Mouse (Mus musculus): ENCODE data around the gene Srrm3. TPM values are rescaled to one million over a fixed set of nuclear protein-coding genes. Genes with fewer than 3 reads are reported as not detected.

Gene Srrm3
- polyA plus RNA-seq, 2 experiments = 0.01 TPM; not detected in 1

- DNase-seq (ENCODE audit: low read depth in 3 of 3, low spot score in 3 of 3) = no peak
- Histone ChIP-seq H3K4me1 (replicated peaks; ENCODE audit: control insufficient read depth in 2 of 2, insufficient read depth in 2 of 2, low read length in 1 of 2) (no peaks in the 10 kb centered on the region), H3K27ac (no peak overlapping the region), H3K27me3 (ENCODE audit: control insufficient read depth, insufficient read depth, low read length) (no peaks in the 10 kb centered on the region), H3K4me2 (ENCODE audit: low read depth) (no peak overlapping the region), H3K9ac (replicated peaks) (no peak overlapping the region), H3K9me3 (ENCODE audit: control insufficient read depth, low read length) (no peaks in the 10 kb centered on the region), H3K36me3 (replicated peaks; ENCODE audit: control insufficient read depth, insufficient read depth, low read depth) (no peaks in the 10 kb centered on the region), H3K4me3 (ENCODE audit: insufficient read depth in 1 of 2, low read depth in 2 of 2, low read length in 2 of 2) (no peak overlapping the region)
- no peak for ATAC-seq (ENCODE audit: insufficient read depth)
- TF ChIP-seq CTCF (IDR thresholded peaks at IDR 0.05; ENCODE audit: low read depth) (no peak), EP300 (IDR thresholded peaks at IDR 0.05; ENCODE audit: low read depth) (no peak)
- WGBS (ENCODE audit: insufficient replicate concordance) = 42% methylated on average over 5 of the region's 5 CpGs
Measured at GRCm38 (mm10) chr5:135812991-135813390, 6.3 kb downstream of the Srrm3 start.

DNA sequence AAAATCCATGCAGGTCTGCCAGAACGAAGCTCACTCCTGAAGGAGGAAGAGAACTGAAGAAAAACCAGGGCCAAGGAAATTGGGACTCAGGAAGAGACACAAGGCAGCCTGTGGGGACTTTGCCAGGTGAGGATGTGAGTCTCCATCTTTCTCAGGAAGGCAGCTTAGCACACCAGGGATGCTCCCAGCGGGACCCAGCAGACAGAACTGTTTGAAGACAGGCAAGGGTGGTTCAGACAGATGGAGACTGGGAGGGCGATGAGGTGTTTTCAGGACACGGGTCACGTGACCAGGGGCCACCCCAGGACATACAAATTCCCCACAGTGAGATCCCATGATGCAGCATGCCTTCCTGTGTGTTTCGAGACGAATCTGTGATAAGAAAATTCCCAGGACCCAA lies 11.8 kb downstream of the Srrm3 start:
- ATAC-seq (ENCODE audit: insufficient read depth) (no peak), DNase-seq (ENCODE audit: low read depth in 3 of 3, low spot score in 3 of 3) (no peak)
- WGBS (ENCODE audit: insufficient replicate concordance) = 28% methylated on average over 7 of the region's 7 CpGs
- Histone ChIP-seq H3K4me3 (ENCODE audit: insufficient read depth in 1 of 2, low read depth in 2 of 2, low read length in 2 of 2) (no peak overlapping the region), H3K4me1 (replicated peaks; ENCODE audit: control insufficient read depth in 2 of 2, insufficient read depth in 2 of 2, low read length in 1 of 2) (no peaks in the 10 kb centered on the region), H3K36me3 (replicated peaks; ENCODE audit: control insufficient read depth, insufficient read depth, low read depth) (no peaks in the 10 kb centered on the region), H3K27ac (no peak overlapping the region), H3K27me3 (ENCODE audit: control insufficient read depth, insufficient read depth, low read length) (no peaks in the 10 kb centered on the region), H3K4me2 (ENCODE audit: low read depth) (no peak overlapping the region), H3K9ac (replicated peaks) (no peak overlapping the region), H3K9me3 (ENCODE audit: control insufficient read depth, low read length) (no peaks in the 10 kb centered on the region)
- TF ChIP-seq EP300 (IDR thresholded peaks at IDR 0.05; ENCODE audit: low read depth) (no peak), CTCF (IDR thresholded peaks at IDR 0.05; ENCODE audit: low read depth) (no peak)

- Histone ChIP-seq H3K27ac (no peak overlapping the region), H3K4me1 (replicated peaks; ENCODE audit: control insufficient read depth in 2 of 2, insufficient read depth in 2 of 2, low read length in 1 of 2) (no peaks in the 10 kb centered on the region), H3K4me3 (ENCODE audit: insufficient read depth in 1 of 2, low read depth in 2 of 2, low read length in 2 of 2) (no peak overlapping the region), H3K9ac (replicated peaks) (no peak overlapping the region), H3K4me2 (ENCODE audit: low read depth) (no peak overlapping the region), H3K36me3 (replicated peaks; ENCODE audit: control insufficient read depth, insufficient read depth, low read depth) (no peaks in the 10 kb centered on the region), H3K27me3 (ENCODE audit: control insufficient read depth, insufficient read depth, low read length) (no peaks in the 10 kb centered on the region), H3K9me3 (ENCODE audit: control insufficient read depth, low read length) (no peaks in the 10 kb centered on the region)
- DNase-seq (ENCODE audit: low read depth in 3 of 3, low spot score in 3 of 3) (no peak), ATAC-seq (ENCODE audit: insufficient read depth) (no peak)
- TF ChIP-seq EP300 (IDR thresholded peaks at IDR 0.05; ENCODE audit: low read depth) (no peak), CTCF (IDR thresholded peaks at IDR 0.05; ENCODE audit: low read depth) (no peak)
- WGBS (ENCODE audit: insufficient replicate concordance) = 18% methylated on average over 7 of the region's 7 CpGs
Measured at GRCm38 (mm10) chr5:135822316-135822944, 15.7 kb downstream of the Srrm3 start.

DNA sequence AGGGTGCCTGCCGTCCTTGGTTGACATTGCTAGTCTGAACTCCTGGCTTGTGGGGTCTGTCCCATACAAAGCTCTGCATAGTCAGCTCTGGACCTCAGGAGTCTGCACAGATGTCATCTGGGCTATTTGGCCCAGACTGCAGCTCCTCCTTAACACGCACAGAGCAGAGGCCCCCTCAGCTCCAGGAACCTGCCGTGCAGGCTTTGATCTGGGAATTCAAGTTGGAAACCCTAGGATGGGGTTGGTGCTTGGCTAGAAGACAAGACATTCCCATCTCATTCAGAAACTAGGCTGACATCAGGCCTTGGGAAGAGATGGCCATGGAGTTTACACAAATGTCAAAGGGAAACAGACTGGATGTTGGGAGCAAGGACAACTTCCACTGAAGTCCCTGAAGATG lies 17.8 kb downstream of the Srrm3 start:
- Histone ChIP-seq H3K9me3 (ENCODE audit: control insufficient read depth, low read length) (no peaks in the 10 kb centered on the region), H3K4me2 (ENCODE audit: low read depth) (no peak overlapping the region), H3K9ac (replicated peaks) (no peak overlapping the region), H3K36me3 (replicated peaks; ENCODE audit: control insufficient read depth, insufficient read depth, low read depth) (no peaks in the 10 kb centered on the region), H3K4me1 (replicated peaks; ENCODE audit: control insufficient read depth in 2 of 2, insufficient read depth in 2 of 2, low read length in 1 of 2) (no peaks in the 10 kb centered on the region), H3K27me3 (ENCODE audit: control insufficient read depth, insufficient read depth, low read length) (no peaks in the 10 kb centered on the region), H3K4me3 (ENCODE audit: insufficient read depth in 1 of 2, low read depth in 2 of 2, low read length in 2 of 2) (no peak overlapping the region), H3K27ac (no peak overlapping the region)
- TF ChIP-seq EP300 (IDR thresholded peaks at IDR 0.05; ENCODE audit: low read depth) (no peak), CTCF (IDR thresholded peaks at IDR 0.05; ENCODE audit: low read depth) (no peak)
- 52% methylated on average over 3 of the region's 3 CpGs for WGBS (ENCODE audit: insufficient replicate concordance)
- DNase-seq (ENCODE audit: low read depth in 3 of 3, low spot score in 3 of 3) = no peak
- ATAC-seq (ENCODE audit: insufficient read depth) = no peak

- H3K27ac ChIP-seq = no peak overlapping the region
- no peak for DNase-seq (ENCODE audit: low read depth in 3 of 3, low spot score in 3 of 3)
- H3K9me3 ChIP-seq (ENCODE audit: control insufficient read depth, low read length) = no peaks in the 10 kb centered on the region
Measured at GRCm38 (mm10) chr5:135826225-135826624, 19.5 kb downstream of the Srrm3 start.

More at GRCm38 (mm10) chr5:135826225-135826624, 19.5 kb downstream of the Srrm3 start:
- no peak for ATAC-seq (ENCODE audit: insufficient read depth)
- TF ChIP-seq CTCF (IDR thresholded peaks at IDR 0.05; ENCODE audit: low read depth) (no peak), EP300 (IDR thresholded peaks at IDR 0.05; ENCODE audit: low read depth) (no peak)
- 38% methylated on average over 6 of the region's 6 CpGs for WGBS (ENCODE audit: insufficient replicate concordance)
- Histone ChIP-seq H3K36me3 (replicated peaks; ENCODE audit: control insufficient read depth, insufficient read depth, low read depth) (no peaks in the 10 kb centered on the region), H3K4me1 (replicated peaks; ENCODE audit: control insufficient read depth in 2 of 2, insufficient read depth in 2 of 2, low read length in 1 of 2) (no peaks in the 10 kb centered on the region), H3K27me3 (ENCODE audit: control insufficient read depth, insufficient read depth, low read length) (no peaks in the 10 kb centered on the region), H3K4me3 (ENCODE audit: insufficient read depth in 1 of 2, low read depth in 2 of 2, low read length in 2 of 2) (no peak overlapping the region), H3K9ac (replicated peaks) (no peak overlapping the region), H3K4me2 (ENCODE audit: low read depth) (no peak overlapping the region)
